In the genomic region with DNA sequence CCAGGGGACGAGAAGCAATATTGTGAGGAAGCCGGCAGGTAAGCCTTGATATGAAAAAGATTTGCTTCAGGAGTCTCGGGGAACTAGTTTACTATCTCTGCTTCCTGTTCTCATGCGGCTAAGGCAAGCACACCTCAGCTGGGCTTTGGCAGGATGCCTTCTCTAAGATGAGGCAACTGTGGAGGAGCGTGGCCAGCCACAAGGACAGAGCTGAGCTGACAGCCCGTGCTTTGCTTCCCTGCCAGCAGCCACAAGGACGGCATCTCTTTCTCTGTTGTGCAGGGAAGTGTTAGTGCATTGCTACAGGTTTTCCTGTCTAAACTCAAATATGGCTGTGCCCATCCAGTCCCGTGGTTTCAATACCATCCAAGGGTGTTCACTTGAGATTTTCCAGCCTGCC, we compare ENCODE assay signal across 10 mouse cellular contexts. TPM values are rescaled to one million over a fixed set of nuclear protein-coding genes. Genes with fewer than 3 reads are reported as not detected.
DNase-seq lines count a peak whose midpoint lies in the region; ATAC-seq and TF ChIP-seq lines count a peak whose summit lies in the region.
"Had no signal": no experiment of that assay in that cellular context is flagged by ENCODE, and none has a peak within 500 bp of the region (broad histone marks: within the 10 kb centered on the region; RNA-seq: fewer than 3 reads in every experiment).

No protein-coding gene starts in this region.

- ATAC-seq in megakaryocyte progenitor cell, adult 5-6 weeks (replicated peaks; ENCODE audit: poor library complexity) = peak; percentile 61

- 18% methylated on average over 8 of the region's 8 CpGs for WGBS in heart, adult 2 months

- H3K36me3 ChIP-seq in heart, adult 2 months (ENCODE audit: control insufficient read depth, insufficient read depth, low read length) = no peaks in the 10 kb centered on the region

- no peak overlapping the region for H3K9ac ChIP-seq in heart, adult 2 months (ENCODE audit: low read depth, low read length)

- no peak for TF ChIP-seq POLR2A in heart, adult 2 months (IDR thresholded peaks at IDR 0.05; ENCODE audit: insufficient read depth, low read depth, low read length)

- no peak for TF ChIP-seq EP300 in heart, adult 2 months (IDR thresholded peaks at IDR 0.05; ENCODE audit: insufficient read depth, low read depth, low read length)

- H3K27ac ChIP-seq in heart, adult 2 months = no peak overlapping the region
- H3K27ac ChIP-seq: macrophage had no signal

- DNase-seq in kidney, postnatal 10 days = peak; percentile 37
- no peak for DNase-seq in kidney, adult 11 months
- peak; percentile 90 for DNase-seq in adrenal gland, adult 2 months
- DNase-seq in heart, adult 2 months = peak; percentile 61 to 73
- no peak for DNase-seq in spleen, adult 18-20 months
- DNase-seq in layer of hippocampus, adult 18-20 months (ENCODE audit: low spot score in 2 of 2) = no peak
- no peak for DNase-seq in cerebellum, adult 11 months

- H3K4me1 ChIP-seq in heart, adult 2 months (ENCODE audit: control insufficient read depth, insufficient read depth, low read length) = peaks cover 2% of the 10 kb centered on the region; the same call in 1 of the 2 replicates

- H3K27me3 ChIP-seq in heart, adult 2 months (ENCODE audit: control insufficient read depth, insufficient read depth, low read length) = no peaks in the 10 kb centered on the region

- TF ChIP-seq CTCF in heart, adult 2 months (IDR thresholded peaks at IDR 0.05) = no peak

- H3K4me3 ChIP-seq in heart, adult 2 months = no peak overlapping the region

- intact Hi-C loops in heart, adult 2 months (cut with DNase I) = loop anchor here (2.0 to 5.0 kb wide), 2 partner anchors 28 to 84 kb away; a partner anchor contains a TSS

- H3K79me2 ChIP-seq in heart, adult 2 months (replicated peaks; ENCODE audit: control insufficient read depth, insufficient read depth, low read length) = no peaks in the 10 kb centered on the region

RNA-seq across cellular contexts. Expression of a gene that starts 30.1 kb away (rescaled TPM):
- 1 to 10 TPM; 1.6 to 2.4 TPM for total RNA-seq in adrenal gland, adult 2 months (2021)
- 0.68 and 1.8 TPM in 2 replicates for polyA plus RNA-seq in adrenal gland, adult 2 months (2012; rRNA removed)
- total RNA-seq in heart, adult 2 months (2021) = 1 to 10 TPM; 4.4 to 5.0 TPM
- 3.1 and 8.1 TPM in 2 replicates for polyA plus RNA-seq in heart, adult 2 months (2012; rRNA removed)
- 0.07 TPM in 1 of 2 replicates, not detected in the other for total RNA-seq in megakaryocyte progenitor cell, adult 5-6 weeks (2015)
- total RNA-seq in megakaryocyte progenitor cell, adult 5-6 weeks (2017) = 0.14 TPM in 1 of 2 replicates, not detected in the other
- under 1 TPM; 0.27 to 0.76 TPM for total RNA-seq in layer of hippocampus, adult 18-20 months (2021)
- total RNA-seq: MEL had no signal

Comparison
In these comparisons a context has a peak if more than half of its experiments do, and no peak if none do; other contexts are left out.
1. DNase-seq: peak in kidney, postnatal 10 days (single experiment), adrenal gland, adult 2 months (single experiment) and heart, adult 2 months (2 of 2); none in kidney, adult 11 months (single experiment), spleen, adult 18-20 months (0 of 2), layer of hippocampus, adult 18-20 months (0 of 2) and cerebellum, adult 11 months (single experiment).